Mouse (Mus musculus): ENCODE data around the gene Pla2g6.

The Pla2g6 gene

DNA sequence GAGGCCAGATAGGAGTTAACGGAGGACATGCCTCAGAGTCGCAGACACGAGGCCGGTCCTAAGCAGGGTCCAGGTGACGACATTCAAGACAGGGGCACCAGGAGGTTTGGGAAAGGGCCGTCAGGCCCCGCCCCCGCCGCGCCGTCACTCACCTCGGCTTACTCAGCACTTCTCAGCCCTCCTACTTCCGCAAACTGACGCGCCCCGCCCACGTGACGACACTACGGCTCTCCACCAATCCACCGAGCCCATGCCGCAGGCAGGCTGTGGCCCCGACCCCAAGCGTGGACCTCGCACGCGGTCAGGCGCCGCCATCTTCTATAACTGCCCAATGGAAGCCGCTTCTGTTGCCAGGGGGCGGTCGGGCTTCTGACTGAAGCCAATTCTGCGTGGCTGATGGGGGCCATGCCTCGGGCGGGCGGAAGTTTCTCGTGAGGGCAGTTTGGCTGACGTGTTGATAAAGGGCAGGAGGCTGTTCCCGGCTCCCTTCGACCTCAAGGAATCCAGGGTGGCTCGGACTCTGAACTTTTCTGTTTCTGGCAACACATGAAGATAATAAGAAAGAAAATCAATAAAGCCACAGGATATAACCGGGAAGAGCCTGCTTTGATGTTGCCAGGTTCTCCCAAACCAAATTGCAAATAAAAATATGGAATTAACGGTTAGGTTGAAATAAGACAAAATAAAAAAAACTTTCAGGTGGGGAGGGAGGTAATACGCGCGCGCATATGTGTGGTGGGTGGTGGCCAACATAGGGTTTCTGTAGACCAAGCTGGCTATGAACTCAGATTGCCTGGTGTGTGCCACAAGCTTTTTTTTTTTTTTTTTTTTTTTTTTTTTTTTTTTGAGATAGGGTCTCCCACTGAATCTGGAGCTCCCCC is at the start of gene Pla2g6:
TSS of gene Pla2g6 (minus strand) at position 333 of the 881 bp plus-strand sequence.
- peak; percentile 99 for DNase-seq

DNA sequence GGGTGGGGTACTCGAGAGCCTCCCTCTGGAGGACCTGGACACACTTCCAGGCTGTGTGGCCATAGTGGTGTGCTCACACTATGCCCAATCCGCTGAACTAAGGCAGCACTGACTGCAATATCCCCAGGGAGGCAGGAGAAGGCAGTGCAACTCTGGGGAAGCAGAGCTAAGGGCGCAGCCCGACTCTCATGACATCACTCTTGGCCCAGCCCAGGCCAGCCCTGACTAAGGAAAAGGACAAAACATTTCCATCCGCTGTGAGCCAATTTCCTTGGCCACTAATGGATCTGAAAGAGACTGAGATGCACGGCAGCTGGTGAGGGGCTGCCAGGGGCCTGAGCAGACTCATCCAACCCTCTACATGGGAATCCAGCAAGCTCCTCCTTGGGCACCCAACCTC is 49.5 kb upstream of the Pla2g6 start:
- DNase-seq, result peak; percentile 56

DNA sequence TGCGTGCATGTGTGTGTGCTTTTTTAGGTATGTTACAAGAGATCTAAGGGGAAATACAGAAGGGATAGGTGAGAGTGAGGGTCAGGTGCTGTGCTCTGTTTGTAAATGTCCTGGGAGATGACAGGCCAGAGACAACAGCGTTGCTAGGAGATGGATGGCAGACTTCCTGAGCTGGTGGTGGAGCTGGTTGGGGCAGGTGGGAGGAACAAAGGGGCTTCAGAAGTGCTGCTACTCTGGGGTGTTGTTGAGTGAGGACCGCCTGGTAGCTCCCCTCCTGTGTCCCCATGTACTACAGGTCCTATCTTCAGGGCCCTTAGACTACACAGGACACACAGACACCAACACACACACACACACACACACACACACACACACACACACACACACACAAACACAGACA is 46.6 kb upstream of the Pla2g6 start:
- DNase-seq, result no peak

DNA sequence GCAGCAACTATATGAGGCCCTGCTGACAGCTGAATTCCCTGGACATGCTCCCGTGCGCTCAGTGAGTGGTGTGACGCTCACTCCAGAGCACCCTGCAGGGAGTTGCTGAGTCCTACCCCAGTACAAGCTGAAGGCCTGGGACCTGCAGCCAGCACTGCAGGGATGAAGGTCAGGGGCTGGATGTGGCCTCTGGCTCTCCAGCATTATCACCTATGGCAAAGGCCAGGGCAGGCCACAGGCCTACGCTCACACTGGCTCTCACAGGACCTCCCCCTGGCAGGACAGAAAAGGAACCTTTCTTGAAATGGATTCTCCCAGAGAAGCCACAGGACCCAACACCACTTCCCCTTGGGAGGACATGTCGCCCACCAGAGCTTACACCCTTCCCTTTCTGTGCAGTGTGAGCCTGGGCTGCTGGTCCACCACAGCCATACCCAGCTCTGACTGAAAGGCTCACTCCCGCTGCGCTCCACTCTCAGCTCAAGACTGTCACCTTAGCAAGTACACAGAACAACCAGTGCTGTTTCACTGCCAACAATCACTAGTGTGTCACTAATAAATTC is 42.2 kb upstream of the Pla2g6 start:
- no peak for DNase-seq

DNA sequence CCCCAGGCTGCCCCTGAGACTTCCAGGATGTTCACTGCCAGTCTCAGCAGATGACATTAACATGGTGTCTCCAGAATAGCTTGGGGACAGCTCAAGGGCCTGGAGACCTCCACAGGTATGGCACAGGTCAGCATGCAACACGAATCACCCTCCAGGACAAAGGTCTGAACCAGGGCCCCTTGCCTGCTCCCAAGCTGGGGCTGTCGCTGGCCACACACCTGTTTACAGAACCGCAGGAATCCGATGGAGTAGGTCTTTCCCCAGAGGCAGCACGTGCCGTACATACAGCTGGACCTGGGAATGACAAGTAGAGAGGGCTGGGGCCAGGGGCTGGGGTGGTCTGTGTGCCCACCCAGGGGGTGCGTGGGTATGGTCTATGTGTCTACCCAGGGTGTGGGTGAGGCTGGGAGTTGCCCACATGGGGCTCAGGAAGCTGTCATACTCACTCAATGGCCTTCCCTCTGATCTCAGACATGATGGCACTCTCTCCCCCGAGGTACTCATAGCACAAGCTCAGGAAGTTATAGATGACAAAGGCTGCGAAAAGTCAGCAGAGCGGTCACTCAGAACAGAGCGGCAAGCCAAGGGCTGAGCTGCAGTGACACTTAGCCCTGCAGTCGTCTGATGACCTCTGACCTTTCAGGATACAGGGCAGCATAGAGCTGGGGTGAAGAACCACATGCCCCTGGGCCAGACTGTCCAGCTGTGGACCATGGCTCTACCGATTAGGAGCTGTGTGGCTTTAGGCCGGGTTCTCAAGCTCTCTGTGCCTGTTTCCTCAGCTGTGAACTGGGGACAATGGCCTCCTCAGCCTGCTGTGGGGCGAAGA is 41.5 kb upstream of the Pla2g6 start:
- no peak for DNase-seq

DNA sequence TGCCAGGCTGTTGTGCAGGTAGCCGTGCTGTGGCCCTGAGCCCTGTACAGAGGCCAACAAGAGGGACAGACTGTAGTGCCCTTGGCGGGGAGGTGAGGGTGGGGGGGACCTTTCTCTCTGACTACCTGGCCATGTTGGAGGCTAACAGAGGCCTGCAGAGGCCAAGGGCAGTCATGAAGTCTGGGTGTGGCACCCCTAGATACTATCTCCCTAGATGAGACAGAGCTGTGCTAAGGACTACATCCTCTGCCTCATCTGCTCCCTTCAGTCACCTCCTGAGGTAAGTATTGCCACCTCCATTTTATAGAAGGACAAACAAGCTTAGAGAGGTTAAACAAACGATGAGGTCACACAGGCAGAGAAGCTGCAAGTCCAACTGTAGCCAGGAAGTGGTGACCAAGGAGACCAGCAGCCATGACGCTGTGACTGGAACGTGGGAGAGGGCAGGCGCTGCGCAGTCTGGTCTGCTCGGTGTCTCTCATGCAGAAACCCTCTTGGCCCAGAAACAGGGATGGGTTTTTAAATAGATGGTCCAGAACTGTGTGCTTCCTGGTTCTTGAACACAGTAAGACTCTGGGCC is 40.8 kb upstream of the Pla2g6 start:
- DNase-seq, result no peak

DNA sequence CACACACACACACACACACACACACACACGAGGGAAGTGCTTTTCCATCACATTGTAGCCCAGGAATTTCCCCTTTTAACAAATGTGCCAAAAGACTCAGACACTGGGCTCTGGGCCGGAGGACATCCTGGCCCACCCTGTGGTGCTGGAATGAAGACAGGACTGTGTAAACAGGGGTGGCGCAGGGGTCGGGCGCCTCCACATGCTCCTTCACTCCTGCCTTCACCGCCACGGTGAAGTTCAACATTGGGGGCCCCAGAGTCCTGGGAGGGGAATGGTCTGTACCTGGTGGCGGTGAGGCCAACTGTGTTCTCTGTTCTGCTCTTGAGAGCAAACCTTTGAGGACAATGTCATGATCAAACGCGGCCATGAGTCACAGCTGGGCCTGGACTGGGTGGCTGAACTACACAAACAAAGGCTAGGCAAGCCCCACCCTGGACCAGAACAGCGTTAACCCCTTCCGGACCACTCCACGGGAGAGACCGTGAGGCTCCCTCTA is 40.2 kb upstream of the Pla2g6 start:
- peak; percentile 35 to 53 for DNase-seq

DNA sequence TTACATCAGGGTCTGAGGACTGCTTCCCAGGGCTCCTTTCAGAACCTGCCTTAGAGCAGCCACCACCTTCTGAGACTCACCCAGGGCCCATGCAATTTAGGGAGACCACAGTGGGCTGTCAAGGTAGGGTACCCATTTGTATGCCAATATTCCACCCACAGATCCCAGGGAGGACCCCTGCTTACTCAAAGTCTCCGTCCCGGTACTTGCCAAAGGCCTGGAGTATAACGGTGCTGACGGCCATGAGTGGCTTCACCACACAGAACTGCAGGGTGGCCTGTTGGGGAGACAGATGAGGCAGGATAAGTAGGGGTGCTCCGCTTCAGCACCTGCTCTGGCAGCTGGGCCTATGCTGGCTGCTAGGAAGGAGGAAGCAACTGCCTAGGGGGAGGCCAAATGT is 38.2 kb upstream of the Pla2g6 start:
- no peak for DNase-seq

DNA sequence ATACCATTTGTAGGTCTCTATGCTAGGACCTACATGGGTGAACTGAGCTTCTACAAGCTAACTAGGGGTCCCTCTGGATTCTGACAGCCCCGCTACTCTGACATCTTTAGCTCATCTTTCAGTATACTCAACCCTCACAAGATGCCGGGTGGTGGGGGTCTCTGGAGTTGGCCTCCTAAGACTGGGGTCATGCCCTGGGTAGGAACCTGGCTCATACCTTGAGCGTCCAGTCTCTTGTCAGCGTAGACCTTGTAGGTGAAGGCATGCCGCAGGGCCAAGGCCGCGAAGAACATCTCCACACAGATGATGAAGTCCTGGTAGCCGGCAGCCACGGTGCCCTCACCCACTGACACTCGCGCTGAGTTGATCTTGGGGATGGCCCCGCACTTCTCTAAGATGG is 36.9 kb upstream of the Pla2g6 start:
- DNase-seq, result no peak

DNA sequence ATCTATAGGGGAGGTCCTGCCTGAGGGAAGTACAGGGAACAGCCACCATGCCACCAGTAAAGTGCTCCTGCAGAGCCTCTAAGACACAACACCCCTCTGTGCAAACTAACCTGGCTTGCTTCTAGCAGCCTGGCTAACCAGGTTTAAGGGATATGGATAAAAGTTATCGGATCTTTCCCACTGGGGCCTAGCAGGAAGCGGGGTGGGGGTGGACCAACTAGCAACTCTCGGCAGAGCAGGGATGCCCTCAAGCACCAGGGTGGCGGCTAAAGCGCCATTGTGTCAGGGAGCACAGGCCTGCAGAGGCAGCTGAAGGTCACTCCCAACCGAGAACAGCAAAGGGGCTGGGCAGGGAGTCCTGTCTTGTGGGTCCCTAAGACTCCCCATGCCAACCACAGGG is 35.9 kb upstream of the Pla2g6 start:
- DNase-seq, result no peak

DNA sequence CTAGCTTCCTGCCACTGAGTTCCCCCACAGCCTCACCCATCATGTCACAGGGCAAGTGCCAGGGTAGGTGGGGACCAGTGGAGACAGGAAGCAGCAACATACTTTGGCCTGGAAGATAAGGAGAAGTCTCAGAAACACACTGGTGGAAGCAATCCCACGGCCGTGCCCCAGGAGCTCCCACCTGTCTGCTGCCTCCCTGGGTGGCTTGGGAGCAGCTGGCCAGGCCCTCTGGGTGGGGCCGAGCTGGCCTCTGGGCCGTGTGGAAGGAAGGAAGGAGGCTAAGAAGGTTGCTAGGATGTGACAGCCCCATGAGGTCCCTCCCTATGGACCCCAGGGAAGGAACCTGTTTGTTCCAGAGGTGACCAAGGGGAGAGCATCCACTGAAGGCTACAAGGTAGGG is 32.8 kb upstream of the Pla2g6 start:
- DNase-seq, result no peak

DNA sequence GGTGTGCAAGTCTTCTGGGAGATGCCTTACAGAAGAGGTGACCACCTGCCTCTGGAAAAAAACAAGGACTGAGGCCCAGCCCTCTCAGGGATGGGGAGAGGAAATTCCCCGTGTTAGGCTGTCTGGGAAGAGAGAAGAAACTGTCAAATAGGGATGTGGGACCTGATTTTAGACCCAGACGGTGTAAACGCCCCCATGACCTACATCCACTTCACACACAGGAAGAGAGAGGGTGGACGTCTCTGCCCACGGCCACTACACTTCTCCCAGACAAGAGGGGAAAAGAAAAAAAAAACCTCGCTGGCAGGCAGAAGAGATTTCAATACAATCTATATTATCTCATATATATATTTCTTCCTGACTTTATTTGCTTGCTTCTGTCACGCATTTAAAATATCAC is 32.2 kb upstream of the Pla2g6 start:
- no peak for DNase-seq

DNA sequence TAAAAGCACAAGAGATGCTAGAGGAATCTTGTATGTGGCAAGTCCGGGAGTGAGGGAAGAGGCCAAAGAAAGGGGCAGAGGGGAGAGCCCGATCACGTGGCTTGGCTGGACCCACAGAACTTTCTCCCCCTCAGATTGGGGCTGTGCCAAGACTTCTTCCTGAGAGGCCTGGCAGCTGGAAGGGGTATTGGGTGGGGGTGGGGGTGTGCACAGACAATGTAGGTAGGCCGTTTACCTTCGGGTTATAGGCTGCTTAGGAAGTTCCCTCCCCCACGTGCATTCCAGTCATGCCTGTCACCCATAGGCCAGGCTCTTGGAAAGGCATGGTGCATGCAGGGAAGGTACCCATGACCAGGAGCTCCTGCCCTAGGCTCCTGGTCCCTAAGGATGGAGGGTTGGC is 31.8 kb upstream of the Pla2g6 start:
- peak; percentile 53 to 68 for DNase-seq

DNA sequence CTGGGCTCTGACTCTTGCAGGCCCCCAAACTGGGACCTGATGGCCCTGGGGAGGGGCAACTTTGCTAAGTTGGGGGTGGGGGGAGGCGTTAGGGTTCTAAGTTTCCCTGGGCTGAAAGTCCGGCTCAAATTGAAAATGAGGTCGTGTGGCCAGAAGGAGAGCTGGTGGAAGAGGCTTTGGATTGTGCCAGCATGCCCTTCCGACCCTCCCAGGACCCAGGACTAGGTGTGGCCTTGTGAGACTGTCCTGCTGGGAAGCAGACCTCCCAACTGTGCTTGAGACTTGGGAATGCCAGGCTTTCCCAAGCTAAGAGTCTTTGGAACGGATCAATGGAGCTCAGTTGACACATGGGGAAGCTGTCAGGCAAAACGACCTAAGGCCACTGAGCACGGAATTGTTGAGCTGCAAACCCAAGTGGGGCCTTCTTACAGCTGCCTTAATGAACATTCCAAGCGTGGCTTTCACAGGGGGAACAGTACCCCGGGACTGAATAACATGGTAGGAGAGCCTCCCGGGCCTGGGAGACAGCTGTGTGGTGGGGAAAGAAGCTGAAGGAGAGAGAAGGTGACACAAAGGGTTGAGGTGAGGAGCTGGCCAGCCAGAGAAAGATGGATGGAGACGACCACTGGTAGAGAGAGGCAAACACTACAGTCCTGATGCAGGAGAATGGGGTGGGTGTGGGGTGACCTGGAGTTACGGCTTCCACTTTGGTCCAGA is 29.9 kb upstream of the Pla2g6 start:
- DNase-seq, result peak; percentile 24 to 25

DNA sequence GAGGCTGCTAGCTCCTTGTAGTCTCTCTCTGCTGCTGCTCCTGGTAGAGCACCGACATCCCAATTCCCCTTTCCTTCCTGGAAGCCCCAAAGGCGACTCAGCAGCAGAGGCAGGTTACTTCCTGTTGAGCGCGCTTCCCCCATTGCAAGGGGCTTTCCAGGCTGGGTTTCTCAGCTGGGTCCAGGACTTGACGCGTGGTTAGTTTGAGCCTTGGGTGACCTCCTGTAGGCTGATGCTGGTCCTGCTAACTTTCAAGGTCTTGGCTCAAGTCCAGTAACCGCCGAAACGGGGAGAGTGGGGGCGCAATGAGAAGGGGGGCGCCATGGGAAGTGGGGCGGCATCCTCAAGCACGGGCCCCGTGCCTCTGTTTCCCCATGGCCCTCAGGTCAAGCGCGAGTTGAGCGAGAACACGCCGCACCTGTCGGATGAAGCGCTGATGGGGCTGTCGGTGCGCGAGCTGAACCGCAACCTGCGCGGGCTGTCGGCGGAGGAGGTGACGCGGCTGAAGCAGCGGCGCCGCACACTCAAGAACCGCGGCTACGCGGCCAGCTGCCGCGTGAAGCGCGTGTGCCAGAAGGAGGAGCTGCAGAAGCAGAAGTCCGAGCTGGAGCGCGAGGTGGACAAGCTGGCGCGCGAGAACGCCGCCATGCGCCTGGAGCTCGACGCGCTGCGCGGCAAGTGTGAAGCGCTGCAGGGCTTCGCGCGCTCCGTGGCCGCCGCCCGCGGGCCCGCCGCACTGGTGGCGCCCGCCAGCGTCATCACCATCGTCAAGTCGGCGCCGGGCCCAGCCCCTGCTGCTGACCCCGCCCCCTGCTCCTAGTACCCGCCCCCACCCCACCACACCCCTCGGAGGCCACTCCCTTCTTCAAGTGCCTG is 29.1 kb upstream of the Pla2g6 start:
- DNase-seq, result peak; percentile 38 to 55

DNA sequence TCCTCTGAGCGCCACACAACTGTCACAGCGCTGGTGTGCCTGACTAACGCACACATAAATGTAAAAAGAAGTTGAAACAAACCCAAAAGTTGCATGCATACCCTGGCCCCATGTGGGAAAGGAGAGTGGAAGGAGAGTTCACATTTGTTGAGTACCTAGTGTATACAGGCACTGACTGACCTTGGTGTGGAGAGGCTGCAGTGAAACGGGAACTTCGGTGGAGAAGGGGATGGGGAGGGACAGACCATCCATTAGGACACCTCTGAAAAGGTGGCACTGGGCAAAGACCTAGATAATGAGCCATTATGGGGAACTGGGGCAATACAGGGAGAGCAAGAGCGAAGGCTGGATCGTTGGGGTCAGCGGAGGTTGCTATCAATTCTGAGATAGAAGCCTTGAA is 28.3 kb upstream of the Pla2g6 start:
- DNase-seq, result no peak

DNA sequence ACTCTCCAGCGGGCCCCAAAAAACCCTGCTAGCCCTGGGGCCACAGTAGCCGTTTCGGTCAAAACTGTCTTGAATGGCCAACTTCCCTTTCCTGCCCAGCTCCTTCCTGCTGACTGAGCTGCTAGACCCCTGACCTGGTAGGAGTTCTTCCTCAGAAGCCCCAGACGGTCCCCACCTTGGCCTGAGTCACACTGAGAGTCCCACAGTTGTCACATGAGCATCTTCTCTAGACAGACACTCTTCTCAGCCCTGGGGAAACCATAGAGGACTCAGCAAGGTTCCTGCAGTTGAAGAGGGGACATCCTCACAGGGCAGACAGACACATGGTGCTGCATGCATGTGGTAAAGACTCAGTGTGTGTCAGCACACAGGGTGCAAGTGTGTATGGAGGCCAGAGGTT is 26.4 kb upstream of the Pla2g6 start:
- DNase-seq, result no peak

DNA sequence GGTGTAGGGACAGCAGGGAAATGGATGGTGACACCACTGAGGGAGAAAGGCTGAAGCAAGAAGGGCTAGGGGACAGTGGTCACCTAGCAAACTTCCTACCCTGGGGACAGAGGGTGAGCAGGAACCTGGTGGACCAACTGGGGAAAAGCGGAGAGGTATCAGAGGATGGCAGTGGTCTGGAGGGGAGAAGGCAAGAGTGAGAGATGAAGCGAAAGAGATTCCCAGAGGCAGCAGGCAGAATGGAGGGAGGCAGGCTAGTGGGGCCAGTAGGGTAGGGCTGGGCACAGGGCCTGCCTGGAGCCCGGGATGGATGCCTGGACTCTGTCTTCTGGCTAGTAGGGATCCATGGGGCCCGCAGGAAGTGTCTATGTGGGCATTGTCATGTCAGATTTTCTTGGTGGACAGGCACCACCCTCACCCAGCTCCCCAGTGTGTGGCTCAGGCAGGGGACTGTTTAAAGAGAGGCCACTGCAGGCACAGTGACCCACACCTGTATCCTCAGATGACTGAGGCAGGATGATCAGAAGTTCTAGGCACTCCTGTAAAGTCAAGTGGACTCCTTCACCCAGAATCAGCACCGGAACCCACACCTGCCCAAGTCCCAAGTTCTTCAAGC is 25.6 kb upstream of the Pla2g6 start:
- DNase-seq, result no peak

DNA sequence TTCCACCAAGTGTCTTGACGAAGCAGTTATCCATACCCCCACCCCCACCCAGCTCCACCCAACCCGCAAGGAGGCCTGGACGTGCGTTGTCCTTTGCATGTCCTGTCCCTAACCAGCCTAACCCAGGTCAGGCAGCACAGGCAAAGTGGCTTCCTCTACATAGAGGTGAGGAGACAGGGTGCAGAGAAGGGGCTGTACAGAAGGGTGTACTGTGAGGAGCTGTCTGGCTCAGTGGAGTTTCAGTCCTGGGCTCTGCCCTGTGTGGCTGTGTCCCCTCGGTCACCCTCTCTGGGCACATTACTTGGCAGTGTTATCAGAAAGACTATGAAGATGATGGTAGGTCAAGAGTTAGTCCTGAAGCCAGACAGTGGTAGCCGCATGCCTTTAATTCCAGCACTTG is 24.3 kb upstream of the Pla2g6 start:
- no peak for DNase-seq

DNA sequence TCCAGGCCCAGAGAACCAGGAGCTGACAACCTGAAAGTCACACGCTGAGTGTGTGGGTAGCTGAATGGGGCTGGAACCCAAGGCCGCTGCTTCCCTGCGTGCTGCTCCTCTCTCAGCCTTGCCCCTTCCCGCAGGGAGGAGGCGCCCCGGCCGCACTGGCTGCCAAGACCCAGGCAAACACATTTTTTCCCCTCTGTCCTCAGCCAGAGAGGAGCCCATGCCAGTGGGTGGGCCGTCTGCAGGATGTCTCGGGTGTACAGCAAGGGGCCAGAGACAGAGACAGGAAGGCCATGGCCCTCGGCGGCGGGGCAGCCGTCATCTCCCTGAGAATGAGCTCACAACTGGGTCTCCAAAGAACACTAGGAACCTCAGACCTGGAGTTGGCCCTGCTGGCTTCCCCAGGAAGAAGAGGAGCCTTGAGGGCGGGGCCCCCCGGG is 23.2 kb upstream of the Pla2g6 start:
- peak; percentile 37 to 61 for DNase-seq

DNA sequence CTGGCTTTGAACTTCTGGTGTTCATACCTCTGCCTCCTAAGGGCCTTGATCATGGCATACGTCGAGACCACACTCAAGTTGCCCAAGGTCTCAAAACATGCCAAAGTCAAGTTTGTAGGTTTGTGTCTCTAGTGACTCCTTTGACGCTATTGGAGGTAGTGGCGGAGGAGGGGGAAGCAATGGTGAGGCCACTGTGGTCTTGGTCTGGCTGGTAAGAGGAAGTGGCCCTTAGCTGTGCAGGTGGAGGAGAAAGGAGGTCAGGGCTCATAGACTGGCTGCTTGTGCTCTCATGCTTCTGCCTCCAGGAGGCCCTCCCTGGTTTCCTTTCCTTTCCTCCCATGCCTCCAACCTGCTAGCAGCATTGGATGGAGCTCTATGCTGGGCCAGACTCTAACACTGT is 22.7 kb upstream of the Pla2g6 start:
- no peak for DNase-seq
